Mouse (Mus musculus) c-Kit-positive CD71-positive TER-119-negative erythroid progenitor cells, embryonic 14.5 days (primary cell): ENCODE data around the gene Olfr68.
"Not testable (repeated sequence)": the region's sequence is repeated elsewhere in the genome, so short reads cannot be mapped to it uniquely, and the experiment has no call there.

Source experiments
- DNase-seq: peaks from one replicate; pipeline ENCODE4 v3.0.0-alpha.2; 2013; ENCODE audit warnings: low read depth

Gene Olfr68

DNA sequence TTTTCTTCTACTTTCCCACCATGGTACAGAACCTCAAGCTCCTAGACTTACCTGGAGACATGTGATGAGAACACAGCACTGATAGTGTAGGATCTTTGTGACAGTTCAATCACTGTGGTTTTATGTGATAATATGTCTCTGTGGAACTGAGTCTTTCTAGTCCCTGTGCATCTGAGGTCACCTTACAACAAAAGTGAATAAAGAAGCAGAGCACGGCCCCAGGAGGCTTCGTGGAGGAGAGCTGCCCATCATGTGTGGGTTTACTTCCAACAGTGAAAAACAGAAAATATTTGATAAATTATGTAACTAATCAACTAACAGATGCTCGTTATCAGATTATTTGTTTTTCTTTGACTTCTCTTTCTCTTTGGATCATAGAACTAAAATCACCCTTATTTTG, at the start of gene Olfr68:
Gene Olfr68, minus strand, starts transcription at position 101 of the 400 bp plus-strand sequence.
- no peak for DNase-seq

GRCm38 (mm10) chr7:103827808-103828207, 48.3 kb upstream of the Olfr68 start, which contains the start of gene Hbb-bs:
Gene Hbb-bs, minus strand, starts transcription at chr7:103828096.
- peak; percentile 81 for DNase-seq

DNA sequence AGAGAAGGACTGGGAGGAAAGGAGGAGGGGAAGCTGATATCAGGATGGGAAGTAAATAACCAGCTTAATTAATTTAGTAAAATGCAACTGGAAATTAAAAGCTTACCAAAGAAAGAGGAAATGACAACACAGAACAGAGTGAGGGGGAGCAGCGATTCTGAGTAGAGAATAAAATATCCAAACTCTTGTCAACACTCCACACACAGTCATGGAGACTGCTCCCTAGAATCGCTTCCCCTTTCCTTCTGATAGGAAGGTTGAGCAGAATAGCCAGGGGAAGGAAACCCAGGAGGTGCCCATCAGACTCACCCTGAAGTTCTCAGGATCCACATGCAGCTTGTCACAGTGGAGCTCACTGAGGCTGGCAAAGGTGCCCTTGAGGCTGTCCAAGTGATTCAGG, 47.6 kb upstream of the Olfr68 start:
- not testable (repeated sequence) for DNase-seq

GRCm38 (mm10) chr7:103826255-103826887, 46.9 kb upstream of the Olfr68 start:
- DNase-seq, result no peak

GRCm38 (mm10) chr7:103825536-103826254, 46.2 kb upstream of the Olfr68 start:
- no peak for DNase-seq

DNA sequence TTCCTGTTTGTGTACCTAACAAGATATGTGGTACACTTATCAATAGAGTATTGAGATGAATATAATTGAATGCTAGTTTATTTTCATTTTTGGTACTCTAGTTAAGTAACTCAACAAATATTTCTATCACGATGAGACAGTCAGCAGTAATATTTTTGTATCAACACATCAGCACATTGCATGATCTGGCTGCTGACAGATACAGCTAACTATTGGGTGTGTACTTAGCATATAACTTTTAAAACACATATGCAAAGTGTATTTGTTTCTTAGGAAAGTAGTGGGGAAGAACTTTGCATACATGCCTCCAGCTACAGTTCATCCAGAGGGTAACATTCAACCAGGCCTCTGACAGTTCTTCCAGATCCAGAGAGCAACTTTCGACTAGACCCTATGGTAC, 45.1 kb upstream of the Olfr68 start:
- DNase-seq, result no peak

DNA sequence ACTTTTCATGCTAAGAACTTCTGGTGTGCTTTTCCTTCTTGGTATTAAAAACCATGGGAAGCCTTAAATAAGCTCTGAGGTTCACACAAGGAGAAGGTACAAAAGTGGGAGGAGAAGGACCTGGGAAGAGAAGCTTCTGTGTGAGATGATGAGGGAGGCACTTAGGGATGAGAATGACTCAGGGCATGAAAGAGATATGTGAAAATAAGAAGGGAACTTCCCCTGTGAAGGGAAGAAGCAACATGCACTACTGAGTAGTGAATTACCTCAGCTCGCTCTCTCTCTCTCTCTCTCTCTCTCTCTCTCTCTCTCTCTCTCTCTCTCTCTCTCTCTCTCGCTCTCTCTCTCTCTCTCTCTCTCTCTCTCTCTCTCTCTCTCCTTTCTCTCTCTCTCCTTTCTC, 35.6 kb upstream of the Olfr68 start:
- DNase-seq, result not testable (repeated sequence)

GRCm38 (mm10) chr7:103813766-103814165, 34.3 kb upstream of the Olfr68 start, which contains the start of gene Hbb-bt:
Gene Hbb-bt, minus strand, starts transcription at chr7:103813996.
- no peak for DNase-seq

DNA sequence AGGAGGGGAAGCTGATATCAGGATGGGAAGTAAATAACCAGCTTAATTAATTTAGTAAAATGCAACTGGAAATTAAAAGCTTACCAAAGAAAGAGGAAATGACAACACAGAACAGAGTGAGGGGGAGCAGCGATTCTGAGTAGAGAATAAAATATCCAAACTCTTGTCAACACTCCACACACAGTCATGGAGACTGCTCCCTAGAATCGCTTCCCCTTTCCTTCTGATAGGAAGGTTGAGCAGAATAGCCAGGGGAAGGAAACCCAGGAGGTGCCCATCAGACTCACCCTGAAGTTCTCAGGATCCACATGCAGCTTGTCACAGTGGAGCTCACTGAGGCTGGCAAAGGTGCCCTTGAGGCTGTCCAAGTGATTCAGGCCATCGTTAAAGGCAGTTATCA, 33.7 kb upstream of the Olfr68 start:
- not testable (repeated sequence) for DNase-seq

GRCm38 (mm10) chr7:103812174-103812573, 32.7 kb upstream of the Olfr68 start:
- peak; percentile 84 for DNase-seq

DNA sequence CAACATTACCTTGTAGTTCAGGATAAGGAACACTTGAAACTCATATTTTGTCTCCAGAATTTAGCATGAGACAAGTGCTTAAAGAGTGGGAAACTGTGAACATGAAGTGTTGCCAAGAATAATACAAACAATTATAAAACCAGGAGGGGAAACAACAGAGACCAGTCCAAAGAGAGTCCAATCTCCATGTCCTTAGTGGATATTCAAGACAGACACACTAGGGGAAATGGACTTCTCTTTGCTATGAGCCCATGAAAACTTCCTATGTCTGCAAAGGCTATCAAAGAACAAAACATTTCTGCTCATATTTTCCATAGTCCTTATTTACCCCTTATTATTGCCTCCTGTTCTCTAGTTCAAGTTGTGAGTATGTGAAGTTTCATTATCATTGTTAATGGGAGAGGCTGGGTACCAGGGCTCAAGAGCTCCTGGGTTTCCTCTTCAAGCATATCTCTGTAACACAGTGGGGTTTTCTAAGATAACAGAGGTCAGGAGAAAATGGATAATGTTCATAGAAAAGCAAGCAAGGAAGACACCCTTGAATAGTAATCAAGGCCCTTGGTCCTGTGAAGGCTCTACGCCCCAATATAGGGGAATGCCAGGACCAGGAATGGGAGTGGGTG, 31.8 kb upstream of the Olfr68 start:
- DNase-seq, result no peak

- DNase-seq, result no peak
Observed at GRCm38 (mm10) chr7:103810746-103811145, 31.2 kb upstream of the Olfr68 start.

- DNase-seq, result no peak
Observed at GRCm38 (mm10) chr7:103810296-103810695, 30.8 kb upstream of the Olfr68 start.

- no peak for DNase-seq
Observed at GRCm38 (mm10) chr7:103809801-103810155, 30.3 kb upstream of the Olfr68 start.

- peak; percentile 90 for DNase-seq
Observed at GRCm38 (mm10) chr7:103808971-103809800, 29.7 kb upstream of the Olfr68 start.

DNA sequence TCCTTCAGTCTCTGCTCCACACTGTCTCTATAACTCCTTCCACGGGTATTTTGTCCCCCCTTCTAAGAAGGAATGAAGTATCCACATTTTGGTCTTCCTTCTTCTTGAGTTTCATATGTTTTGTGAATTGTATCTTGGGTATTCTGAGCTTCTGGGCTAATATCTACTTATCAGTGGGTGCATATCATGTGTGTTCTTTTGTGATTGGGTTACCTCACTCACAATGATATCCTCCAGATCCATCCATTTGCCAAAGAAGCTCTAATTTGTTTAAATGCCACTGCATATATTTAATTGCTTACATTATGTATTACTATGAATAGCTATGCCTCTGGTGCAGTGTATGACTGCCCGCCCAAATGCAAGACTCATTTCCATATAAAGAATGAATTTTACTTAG, 28.6 kb upstream of the Olfr68 start:
- DNase-seq, result not testable (repeated sequence)

GRCm38 (mm10) chr7:103806856-103807255, 27.4 kb upstream of the Olfr68 start:
- no peak for DNase-seq

DNA sequence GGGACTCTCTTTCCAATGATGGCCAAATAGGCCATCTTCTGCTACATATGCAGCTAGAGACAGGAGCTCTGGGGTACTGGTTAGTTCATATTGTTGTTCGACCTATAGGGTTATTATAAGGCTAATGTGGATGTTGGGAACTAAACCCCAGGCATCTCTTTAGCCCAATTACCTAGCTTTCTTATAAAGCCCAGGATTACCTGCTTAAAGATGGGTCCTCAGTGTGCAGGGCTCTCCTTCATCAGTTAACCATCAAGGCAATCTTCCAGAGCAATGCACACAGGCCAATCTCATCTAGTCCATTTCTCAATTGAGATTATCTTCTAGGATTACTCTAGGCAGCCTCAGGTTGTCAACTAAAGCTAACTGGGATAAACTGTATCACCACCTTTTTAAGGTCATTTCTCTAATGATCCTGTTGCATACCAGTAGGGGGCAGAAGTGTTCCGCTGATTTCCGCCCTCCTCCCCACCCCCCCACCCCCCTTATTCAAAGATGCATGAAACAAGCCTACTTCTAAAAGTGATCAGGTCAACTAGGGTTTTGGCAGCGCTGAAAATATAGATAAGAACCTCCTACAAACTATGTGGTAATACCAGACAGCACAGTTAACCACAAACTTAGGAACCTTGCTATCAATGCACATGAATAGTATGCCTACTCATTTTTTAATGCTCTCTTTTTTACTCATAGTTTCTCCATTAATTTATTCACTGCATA, 13.3 kb upstream of the Olfr68 start:
- DNase-seq, result no peak

- no peak for DNase-seq
Observed at GRCm38 (mm10) chr7:103791721-103792120, 12.2 kb upstream of the Olfr68 start, which contains the start of gene Olfr67. Gene Olfr67, minus strand, starts transcription at chr7:103791821.

DNA sequence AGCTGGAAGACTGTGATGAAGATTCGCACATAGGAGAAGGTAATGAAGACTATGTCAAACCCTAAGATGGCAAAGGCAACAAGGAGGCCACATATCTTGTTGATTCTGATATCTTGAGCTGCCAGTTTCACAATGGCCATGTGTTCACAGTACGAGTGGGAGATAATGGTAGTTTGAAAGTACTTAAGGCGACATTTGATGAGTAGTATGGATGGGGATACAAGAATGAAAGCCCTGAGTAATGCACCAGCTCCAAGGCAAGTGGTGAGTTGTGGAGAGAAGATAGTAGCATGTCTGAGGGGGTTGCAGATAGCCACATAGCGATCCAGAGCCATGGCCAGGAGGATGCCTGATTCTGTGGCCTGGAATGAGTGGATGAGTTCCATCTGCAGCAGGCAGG, 1.8 kb downstream of the Olfr68 start:
- DNase-seq, result peak; percentile 15

- DNase-seq, result no peak
Observed at GRCm38 (mm10) chr7:103771494-103771893, 8.0 kb downstream of the Olfr68 start, which contains the start of gene Olfr69. Gene Olfr69, minus strand, starts transcription at chr7:103771594.
